Mouse (Mus musculus) stomach, postnatal 0 days (tissue): ENCODE data around the gene Nup210l. TPM values are rescaled to one million over a fixed set of nuclear protein-coding genes. Genes with fewer than 3 reads are reported as not detected.
A peak's percentile ranks its signal among the peaks of the same experiment; 100 is the strongest.

ENCODE experiments used
- ATAC-seq: fragments of 200-750 bp; cut with Nextera tagmentation; 2 replicates; pipeline ENCODE4 v1.8.0; 2017; ENCODE audit not compliant: low FRiP score, low TSS enrichment
- DNase-seq: peaks from one replicate; pipeline ENCODE4 v3.0.0-alpha.2; 2016; ENCODE audit warnings: low spot score
- H3K27ac ChIP-seq: fragments of 300-500 bp; sonication (generic); replicated peaks from 2 replicates; pipeline ENCODE4 v1.5.1; 2014; ENCODE audit warnings: mild to moderate bottlenecking, control low read depth
- H3K27me3 ChIP-seq: fragments of 300-500 bp; sonication (generic); 2 replicates; pipeline ENCODE4 v1.6.1; 2014; ENCODE audit warnings: low read length; ENCODE audit not compliant: control insufficient read depth, insufficient read depth
- H3K36me3 ChIP-seq: fragments of 300-500 bp; sonication (generic); 2 replicates; pipeline ENCODE4 v1.6.1; 2014; ENCODE audit warnings: low read length, mixed read lengths; ENCODE audit not compliant: control insufficient read depth, insufficient read depth
- H3K4me1 ChIP-seq: fragments of 300-500 bp; sonication (generic); replicated peaks from 2 replicates; pipeline ENCODE4 v1.6.1; 2014; ENCODE audit warnings: antibody characterized with exemption; ENCODE audit not compliant: control insufficient read depth, insufficient read depth
- H3K4me2 ChIP-seq: fragments of 300-500 bp; sonication (generic); replicated peaks from 2 replicates; pipeline ENCODE4 v1.6.1; 2014; ENCODE audit warnings: low read depth, mild to moderate bottlenecking, control low read depth, moderate library complexity
- H3K4me3 ChIP-seq: fragments of 300-500 bp; sonication (generic); 2 replicates; pipeline ENCODE4 v1.5.1; 2014; ENCODE audit warnings: low read depth, low read length, control low read depth
- H3K9ac ChIP-seq: fragments of 300-500 bp; sonication (generic); 2 replicates; pipeline ENCODE4 v1.6.1; 2014; ENCODE audit warnings: mild to moderate bottlenecking, low read length, control low read depth, mixed read lengths
- H3K9me3 ChIP-seq: fragments of 300-500 bp; sonication (generic); 2 replicates; pipeline ENCODE4 v1.6.1; 2016; ENCODE audit warnings: low read length; ENCODE audit not compliant: control insufficient read depth
- CTCF ChIP-seq: IDR thresholded peaks from 2 replicates; pipeline ENCODE4 v1.5.1; 2016; ENCODE audit warnings: antibody characterized with exemption, low read depth, mild to moderate bottlenecking, moderate library complexity
- EP300 ChIP-seq: optimal IDR thresholded peaks from 2 replicates; pipeline ENCODE3; 2016; ENCODE audit warnings: antibody characterized with exemption
- WGBS: fragments of 180-500 bp; shearing (Covaris S2); extraction: QIAGEN DNeasy Blood & Tissue Kit; methylation state at CpG from one replicate; pipeline ENCODE4 v1.1.7; 2014; 5-methylcytosine and 5-hydroxymethylcytosine counted together
- polyA plus RNA-seq: library from polyadenylated mRNA; unstranded; fragments of >200 nt; fragmentation: Nextera tagmentation; extraction: Ambion mirVana; gene quantifications from 2 replicates; pipeline ENCODE4 v1.2.1, GENCODE M21; 2015

The Nup210l gene
- polyA plus RNA-seq, 1 experiment from 2014 or later = 0.06 TPM

DNA sequence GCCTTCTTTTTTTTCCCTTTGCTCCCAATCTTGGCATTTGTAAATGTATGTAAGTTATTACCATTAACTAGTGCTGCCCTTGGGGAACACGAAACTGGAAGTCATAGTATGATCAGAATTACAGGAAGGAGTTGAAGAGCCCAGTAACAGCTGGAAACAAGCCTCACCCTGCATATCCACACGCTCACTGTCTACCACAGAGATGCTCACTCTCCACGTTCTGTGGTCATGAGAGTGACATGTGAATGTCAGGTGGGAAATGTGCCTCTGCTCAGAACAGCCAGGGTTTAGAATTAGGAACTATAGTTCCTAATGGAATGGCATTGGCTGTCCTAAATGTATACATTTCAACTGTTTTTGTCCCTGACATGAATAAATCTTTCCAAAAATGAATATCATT, 28.8 kb downstream of the Nup210l start:
- no peak overlapping the region for H3K4me2 ChIP-seq
- H3K4me1 ChIP-seq = no peaks in the 10 kb centered on the region
- DNase-seq (no peak), ATAC-seq (no peak)
- no peak overlapping the region for H3K27ac ChIP-seq
- H3K36me3 ChIP-seq = no peaks in the 10 kb centered on the region
- no peaks in the 10 kb centered on the region for H3K9me3 ChIP-seq
- no peak overlapping the region for H3K9ac ChIP-seq
- no peaks in the 10 kb centered on the region for H3K27me3 ChIP-seq
- no peak for TF ChIP-seq EP300
- no peak for TF ChIP-seq CTCF
- no peak overlapping the region for H3K4me3 ChIP-seq
- 66% methylated on average over 3 of the region's 3 CpGs for WGBS

DNA sequence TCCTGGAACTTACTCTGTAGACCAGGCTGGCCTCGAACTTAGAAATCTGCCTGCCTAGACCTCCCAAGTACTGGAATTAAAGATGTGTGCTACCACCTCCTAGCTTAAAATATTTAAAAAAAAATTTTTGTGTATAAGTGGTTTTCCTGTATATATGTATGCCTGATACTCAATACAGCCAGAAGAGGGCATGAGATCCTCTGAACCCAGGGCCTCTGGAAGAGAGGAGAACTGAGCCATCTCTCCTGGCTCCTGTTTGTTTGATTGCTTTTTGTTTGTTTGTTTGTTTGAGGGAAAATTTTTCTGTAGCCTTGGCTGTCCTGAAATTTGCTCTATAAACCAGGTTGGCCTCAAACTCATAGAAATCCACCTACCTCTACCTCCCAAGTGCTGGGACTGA, 29.4 kb downstream of the Nup210l start:
- TF ChIP-seq CTCF (peak; percentile 30), EP300 (no peak)
- H3K4me2 ChIP-seq = no peak overlapping the region
- 88% methylated on average over 1 of the region's 1 CpGs for WGBS

DNA sequence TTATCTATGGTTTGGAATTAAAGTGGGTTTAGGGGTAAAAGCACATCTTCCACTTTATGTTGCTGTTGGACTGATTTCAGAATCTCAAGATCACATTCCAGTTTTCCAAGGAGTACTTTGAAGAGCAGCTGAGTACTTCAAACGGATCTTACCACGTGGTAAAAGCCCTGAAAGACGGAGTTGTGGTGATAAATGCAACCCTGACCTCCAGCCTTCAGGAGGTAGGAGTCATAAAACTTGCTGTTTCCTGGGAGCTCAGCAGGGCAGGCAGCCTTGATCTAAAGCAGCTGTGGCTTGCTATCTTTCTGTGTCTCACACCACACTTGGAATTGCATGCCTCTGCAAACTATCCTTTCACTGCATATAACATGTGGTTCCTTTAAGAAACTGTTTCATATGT, 30.6 kb downstream of the Nup210l start:
- no peak for DNase-seq
- 35% methylated on average over 3 of the region's 3 CpGs for WGBS
- no peak overlapping the region for H3K4me3 ChIP-seq
- ATAC-seq = no peak
- no peaks in the 10 kb centered on the region for H3K36me3 ChIP-seq
- no peaks in the 10 kb centered on the region for H3K4me1 ChIP-seq
- TF ChIP-seq EP300 (no peak), CTCF (no peak)
- H3K4me2 ChIP-seq = no peak overlapping the region
- H3K27ac ChIP-seq = no peak overlapping the region
- H3K9ac ChIP-seq = no peak overlapping the region
- no peaks in the 10 kb centered on the region for H3K27me3 ChIP-seq
- no peaks in the 10 kb centered on the region for H3K9me3 ChIP-seq

More for the DNA sequence above, 29.4 kb downstream of the Nup210l start:
- Histone ChIP-seq H3K9ac (no peak overlapping the region), H3K36me3 (no peaks in the 10 kb centered on the region), H3K4me1 (no peaks in the 10 kb centered on the region), H3K4me3 (no peak overlapping the region), H3K27me3 (no peaks in the 10 kb centered on the region), H3K27ac (no peak overlapping the region), H3K9me3 (no peaks in the 10 kb centered on the region)
- ATAC-seq (no peak), DNase-seq (no peak)

DNA sequence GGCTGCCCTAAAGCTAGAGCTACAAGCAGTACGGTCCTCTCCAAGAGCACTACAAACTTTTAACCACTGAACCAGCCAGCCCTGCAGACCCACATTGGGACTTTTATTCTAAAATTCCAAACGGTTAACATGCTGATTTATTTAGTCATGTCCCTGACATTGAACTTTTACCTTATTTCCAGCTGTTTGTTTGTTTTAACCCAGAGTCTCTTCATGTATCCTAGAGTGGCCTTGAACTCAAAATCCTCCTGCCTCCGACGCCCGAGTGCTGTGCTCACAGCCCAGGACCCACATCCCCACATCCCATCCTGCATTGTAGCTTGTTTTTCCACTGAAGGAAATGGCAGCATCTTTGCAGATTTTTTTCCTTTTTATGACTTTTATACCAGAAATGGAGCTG, 31.1 kb downstream of the Nup210l start:
- no peak for DNase-seq
- Histone ChIP-seq H3K4me1 (no peaks in the 10 kb centered on the region), H3K36me3 (no peaks in the 10 kb centered on the region), H3K4me2 (no peak overlapping the region), H3K27me3 (no peaks in the 10 kb centered on the region), H3K9me3 (no peaks in the 10 kb centered on the region), H3K27ac (no peak overlapping the region), H3K4me3 (no peak overlapping the region), H3K9ac (no peak overlapping the region)
- 62% methylated on average over 5 of the region's 5 CpGs for WGBS
- TF ChIP-seq EP300 (no peak), CTCF (no peak)
- no peak for ATAC-seq

GRCm38 (mm10) chr3:90136660-90137059, 32.7 kb downstream of the Nup210l start:
- 32% methylated on average over 13 of the region's 13 CpGs for whole genome bisulfite sequencing
- TF ChIP-seq CTCF (peak; percentile 68), EP300 (no peak)
- Histone ChIP-seq H3K9ac (no peak overlapping the region), H3K27ac (no peak overlapping the region), H3K4me1 (no peaks in the 10 kb centered on the region), H3K4me3 (no peak overlapping the region), H3K36me3 (no peaks in the 10 kb centered on the region), H3K27me3 (no peaks in the 10 kb centered on the region), H3K9me3 (no peaks in the 10 kb centered on the region), H3K4me2 (no peak overlapping the region)
- DNase-seq (peak; percentile 69), ATAC-seq (no peak)

GRCm38 (mm10) chr3:90137606-90138005, 33.7 kb downstream of the Nup210l start:
- no peaks in the 10 kb centered on the region for H3K4me1 ChIP-seq
- no peak overlapping the region for H3K9ac ChIP-seq
- no peak for TF ChIP-seq CTCF
- TF ChIP-seq EP300 = no peak
- ATAC-seq (no peak), DNase-seq (no peak)
- no peaks in the 10 kb centered on the region for H3K36me3 ChIP-seq
- H3K27ac ChIP-seq = no peak overlapping the region
- H3K4me2 ChIP-seq = no peak overlapping the region
- no peaks in the 10 kb centered on the region for H3K9me3 ChIP-seq
- no peak overlapping the region for H3K4me3 ChIP-seq
- no peaks in the 10 kb centered on the region for H3K27me3 ChIP-seq
- WGBS = no CpG with 5 or more reads among the region's 1 CpGs
